Mouse (Mus musculus) CH12.LX (cell line): ENCODE data around the gene Thsd4.

Experiments used
- CHD2 ChIP-seq: IDR thresholded peaks from 2 replicates; pipeline ENCODE4 v1.6.1; 2011; ENCODE audit warnings: low read length, improper control_type of control experiment
- MXI1 ChIP-seq: IDR thresholded peaks from 2 replicates; pipeline ENCODE4 v1.6.1; 2011; ENCODE audit warnings: mild to moderate bottlenecking, low read depth, low read length, improper control_type of control experiment
- POLR2A ChIP-seq: IDR thresholded peaks from 2 replicates; pipeline ENCODE4 v1.6.1; 2011; ENCODE audit warnings: low read depth, mild to moderate bottlenecking, improper control_type of control experiment, low read length

DNA sequence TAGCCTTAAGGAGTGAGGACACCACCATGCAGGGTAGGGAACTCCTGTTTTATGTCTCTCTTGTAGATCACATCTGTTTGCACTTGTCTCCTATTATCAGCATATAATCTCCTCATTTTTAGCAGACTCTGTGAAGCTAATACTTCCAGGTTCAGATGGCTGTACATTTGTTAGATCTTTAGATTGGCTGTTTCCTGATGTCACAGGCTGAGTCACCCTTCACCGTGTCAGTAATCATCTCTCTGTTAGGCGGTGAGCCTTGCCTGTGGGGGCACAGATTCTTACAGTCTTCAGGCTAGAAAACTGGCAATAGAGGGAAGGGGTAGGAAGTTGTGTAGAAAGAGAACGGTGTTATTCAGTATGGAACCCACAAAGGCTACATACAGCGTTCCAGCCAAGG is 139.3 kb downstream of the Thsd4 start:
- no peak for TF ChIP-seq CHD2
- no peak for TF ChIP-seq MXI1
- TF ChIP-seq POLR2A = no peak
